ENCODE assay signal across 9 mouse cellular contexts in the genomic region with DNA sequence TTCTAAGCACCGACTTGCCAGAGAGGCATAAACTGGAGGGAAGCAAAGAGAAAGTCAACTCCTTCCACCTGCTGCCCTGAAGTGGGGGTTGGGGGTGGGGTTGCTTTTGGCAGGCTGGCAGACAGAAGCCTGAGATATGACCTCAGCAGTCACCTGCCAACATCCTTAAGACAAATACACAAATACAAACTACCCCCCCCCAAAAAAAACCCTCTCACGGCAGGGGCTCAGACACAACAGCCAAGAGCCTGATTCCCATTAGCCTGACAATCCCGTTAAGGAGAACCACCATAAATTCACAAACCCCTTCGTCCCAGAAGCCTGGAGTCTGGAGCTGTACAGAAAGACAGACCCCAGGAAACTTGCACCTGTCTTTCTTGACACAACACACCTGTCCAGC. TPM values are rescaled to one million over a fixed set of nuclear protein-coding genes. Genes with fewer than 3 reads are reported as not detected.
A peak's percentile ranks its signal among the peaks of the same experiment; 100 is the strongest.
DNase-seq lines count a peak whose midpoint lies in the region; ATAC-seq and TF ChIP-seq lines count a peak whose summit lies in the region.
"Had no signal": no experiment of that assay in that cellular context is flagged by ENCODE, and none has a peak within 500 bp of the region (broad histone marks: within the 10 kb centered on the region; RNA-seq: fewer than 3 reads in every experiment).

No protein-coding gene starts in this region.

- H3K4me2 ChIP-seq in lung, embryonic 14.5 days = peak overlapping the region; percentile 96
- peak overlapping the region; percentile 96 for H3K4me2 ChIP-seq in midbrain, postnatal 0 days (ENCODE audit: low read depth, low read length, poor library complexity, severe bottlenecking)

- H3K4me3 ChIP-seq in lung, embryonic 14.5 days (ENCODE audit: low read depth, low read length) = peak overlapping the region; percentile 56
- peak overlapping the region; percentile 57; the same call in 1 of the 2 replicates for H3K4me3 ChIP-seq in midbrain, postnatal 0 days (ENCODE audit: low read depth, low read length)

- 3% methylated on average over 4 of the region's 4 CpGs for WGBS in lung, embryonic 14.5 days
- WGBS in midbrain, postnatal 0 days = 4% methylated on average over 4 of the region's 4 CpGs

- peaks cover 65% of the 10 kb centered on the region for H3K27me3 ChIP-seq in lung, embryonic 14.5 days (ENCODE audit: insufficient read depth, low read length)
- peaks cover 7% of the 10 kb centered on the region; the same call in 1 of the 2 replicates for H3K27me3 ChIP-seq in midbrain, postnatal 0 days (ENCODE audit: insufficient read depth, low read length)

- no peak overlapping the region; the same call in 1 of the 2 replicates for H3K27ac ChIP-seq in lung, embryonic 14.5 days (ENCODE audit: low read depth)
- H3K27ac ChIP-seq in midbrain, postnatal 0 days (ENCODE audit: low read depth, low read length) = no peak overlapping the region

- H3K36me3 ChIP-seq in lung, embryonic 14.5 days (ENCODE audit: insufficient read depth) = no peaks in the 10 kb centered on the region
- H3K36me3 ChIP-seq in midbrain, postnatal 0 days (ENCODE audit: insufficient read depth, low read length) = no peaks in the 10 kb centered on the region

- TF ChIP-seq CTCF in lung, embryonic 14.5 days (IDR thresholded peaks at IDR 0.05; ENCODE audit: low read depth) = no peak
- TF ChIP-seq CTCF in midbrain, postnatal 0 days (IDR thresholded peaks at IDR 0.05) = no peak

- H3K9ac ChIP-seq in lung, embryonic 14.5 days = no peak overlapping the region
- H3K9ac ChIP-seq in midbrain, postnatal 0 days (replicated peaks; ENCODE audit: low read length, poor library complexity, severe bottlenecking) = no peak overlapping the region

- ATAC-seq in lung, embryonic 14.5 days (ENCODE audit: insufficient read depth) = no peak
- ATAC-seq in midbrain, postnatal 0 days (ENCODE audit: low FRiP score) = no peak

- H3K9me3 ChIP-seq in lung, embryonic 14.5 days (ENCODE audit: low read depth, low read length) = no peaks in the 10 kb centered on the region
- H3K9me3 ChIP-seq in midbrain, postnatal 0 days (ENCODE audit: low read length) = no peaks in the 10 kb centered on the region

- DNase-seq in adrenal gland, adult 2 months = peak; percentile 60
- no peak for DNase-seq in adrenal gland, adult 8-10 months
- no peak for DNase-seq in lung, embryonic 14.5 days
- DNase-seq in lung, postnatal 14 days = no peak
- peak; percentile 6 for DNase-seq in induced T-regulatory cell, adult 2 months (ENCODE audit: low read depth)
- no peak for DNase-seq in midbrain, postnatal 0 days (ENCODE audit: low spot score)
- no peak for DNase-seq in layer of hippocampus, adult 8-10 months (ENCODE audit: low spot score in 2 of 2)
- DNase-seq in right cerebral cortex, postnatal 36 days (ENCODE audit: low spot score in 2 of 2) = no peak
- DNase-seq: right cerebral cortex, postnatal 25 days had no signal

- peaks cover 3% of the 10 kb centered on the region; the same call in 1 of the 2 replicates for H3K4me1 ChIP-seq in lung, embryonic 14.5 days (ENCODE audit: insufficient read depth)
- peaks cover 4% of the 10 kb centered on the region; the same call in 1 of the 2 replicates for H3K4me1 ChIP-seq in midbrain, postnatal 0 days (ENCODE audit: insufficient read depth, low read length)

RNA-seq across cellular contexts. Expression of a gene that starts 2.4 kb away (rescaled TPM):
- 10 to 100 TPM; 33.4 to 34.0 TPM for total RNA-seq in adrenal gland, adult 2 months (2021)
- polyA plus RNA-seq in adrenal gland, adult 2 months (2012; rRNA removed) = 17.4 and 22.8 TPM in 2 replicates
- total RNA-seq in adrenal gland, adult 8-10 months (2022) = 10 to 100 TPM; 41.1 to 45.5 (median 44.9) TPM
- 2.0 and 2.4 TPM in 2 replicates for polyA plus RNA-seq in lung, embryonic 14.5 days (2014; fragmentation: Nextera tagmentation; extraction: Ambion mirVana)
- 11.1 and 16.0 TPM in 2 replicates for total RNA-seq in midbrain, postnatal 0 days (2014; rRNA removed)
- polyA plus RNA-seq in midbrain, postnatal 0 days (2015; fragmentation: Nextera tagmentation; extraction: Ambion mirVana) = 6.0 and 11.9 TPM in 2 replicates
- total RNA-seq in layer of hippocampus, adult 8-10 months (2022) = 10 to 100 TPM; 62.2 to 75.9 (median 71.3) TPM

Comparison
In these comparisons a context has a peak if more than half of its experiments do, and no peak if none do; other contexts are left out.
1. DNase-seq: peak in adrenal gland, adult 2 months (single experiment) and induced T-regulatory cell, adult 2 months (single experiment); none in adrenal gland, adult 8-10 months (single experiment), lung, embryonic 14.5 days (single experiment), lung, postnatal 14 days (single experiment), midbrain, postnatal 0 days (single experiment), layer of hippocampus, adult 8-10 months (0 of 2) and right cerebral cortex, postnatal 36 days (0 of 2).